Mouse (Mus musculus): Measurements from ENCODE around the gene Zfp28.
A peak's percentile ranks its signal among the peaks of the same experiment; 100 is the strongest.
"Not testable (repeated sequence)": the region's sequence is repeated elsewhere in the genome, so short reads cannot be mapped to it uniquely, and the experiment has no call there.

Zfp28 gene

DNA sequence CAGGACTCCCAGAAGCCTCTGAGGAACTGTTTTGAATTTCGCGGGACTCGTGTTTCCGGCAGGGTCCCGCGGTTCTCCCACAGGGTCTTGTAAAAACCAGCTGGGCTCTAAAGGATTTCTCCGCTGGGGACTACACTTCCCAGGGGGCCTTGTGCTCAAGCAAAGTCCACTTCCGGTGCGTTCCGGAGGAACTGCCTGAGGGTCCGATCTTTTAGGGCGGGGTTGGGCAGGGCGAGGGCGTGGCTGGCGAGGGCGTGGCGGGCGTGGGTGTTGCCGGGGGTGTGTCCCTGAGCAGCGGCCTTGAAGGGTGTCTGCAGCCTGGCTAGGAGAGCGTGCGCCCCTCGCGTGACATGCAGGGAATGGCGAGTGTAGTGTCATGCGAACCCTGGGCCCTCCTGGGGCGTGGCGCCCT, at the start of gene Zfp28:
Gene Zfp28 (plus strand): TSS at position 252 of the 412 bp plus-strand sequence.
- peak; percentile 98 for DNase-seq

DNA sequence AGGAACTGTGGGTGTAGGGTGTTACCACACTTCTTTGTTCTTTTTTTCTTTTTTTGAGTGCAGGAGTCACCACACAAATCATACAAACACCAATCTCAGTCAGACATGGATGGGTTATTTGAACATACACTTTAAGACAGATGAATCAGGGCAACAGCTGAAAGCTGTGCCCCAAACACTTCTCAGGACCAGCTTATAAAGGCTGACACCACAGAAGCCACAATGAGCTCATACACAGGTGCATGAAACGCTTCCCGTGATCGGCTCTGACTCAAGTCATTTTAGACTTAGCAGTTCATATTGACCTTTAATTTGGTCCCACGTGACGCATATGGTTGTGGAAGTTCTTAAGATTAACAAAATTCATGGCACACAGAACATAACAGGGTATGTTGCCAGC, 43.2 kb upstream of the Zfp28 start:
- DNase-seq: no peak

DNA sequence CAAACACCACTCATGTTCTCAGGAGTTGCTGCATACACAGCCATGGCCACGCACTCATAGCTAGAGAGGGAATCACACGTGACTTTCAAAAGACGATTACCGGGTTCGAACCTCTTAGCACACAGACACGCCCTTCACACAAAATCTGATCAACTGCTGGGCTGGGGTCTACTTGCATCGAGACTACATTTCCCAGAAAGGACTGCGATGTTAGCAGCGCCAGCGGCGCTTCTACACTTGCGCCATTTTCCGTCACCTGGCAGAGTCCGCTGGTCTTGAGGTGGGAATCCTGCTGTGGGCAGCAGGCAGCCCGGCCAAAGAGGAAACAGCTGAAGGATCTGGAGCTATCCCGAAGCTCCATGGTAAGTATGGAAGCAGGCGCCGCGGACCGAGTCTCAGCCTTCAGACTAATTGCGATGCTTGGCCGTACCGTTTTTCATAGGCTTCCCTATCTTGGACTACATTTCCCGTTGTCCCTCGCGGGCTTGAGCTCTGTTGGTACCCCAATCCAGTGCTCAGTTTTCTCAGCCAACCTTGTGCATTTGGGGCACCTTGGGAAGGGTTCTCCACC, 39.5 kb upstream of the Zfp28 start, which contains the start of gene Gm3854:
Gene Gm3854 (plus strand): TSS at position 259 of the 571 bp plus-strand sequence.
- DNase-seq: peak; percentile 64 to 73

DNA sequence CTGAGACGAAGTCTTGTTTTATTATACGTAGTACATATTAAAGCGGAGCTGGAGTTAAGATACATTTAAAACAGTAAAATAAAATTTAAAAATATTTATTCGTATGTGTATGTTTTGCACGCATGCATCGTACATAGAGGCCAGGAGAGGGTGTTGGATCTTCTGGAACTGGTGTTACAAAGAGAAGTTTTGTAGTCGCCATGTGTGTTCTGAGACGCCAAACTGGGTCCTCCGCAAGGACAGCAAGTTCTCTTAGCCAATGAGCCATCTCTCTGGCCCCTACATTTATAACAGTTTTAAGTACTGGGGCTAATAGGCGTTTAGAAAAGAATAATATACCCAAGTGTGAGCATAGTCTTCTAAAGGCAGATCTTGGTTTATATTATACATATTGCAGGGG, 39.0 kb upstream of the Zfp28 start:
- no peak for DNase-seq

DNA sequence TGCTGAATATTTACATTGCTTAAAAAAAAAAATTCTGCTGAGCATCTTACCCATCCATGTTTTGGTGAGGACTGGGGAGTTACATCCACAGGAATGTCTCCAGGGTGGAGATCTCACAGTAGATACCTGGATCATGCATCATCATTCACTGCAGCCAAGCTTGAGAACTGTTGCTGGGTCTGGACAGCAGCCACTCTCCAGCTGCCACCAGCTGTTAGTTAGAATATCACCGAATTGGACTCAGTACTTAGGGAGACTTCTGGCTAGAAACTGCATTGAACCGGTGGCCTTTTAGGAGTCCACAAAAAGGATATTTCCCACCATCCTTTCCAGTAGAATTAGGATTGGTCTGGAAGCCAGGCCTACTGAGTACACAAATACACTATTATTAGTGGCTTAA, 25.0 kb upstream of the Zfp28 start:
- DNase-seq: peak; percentile 8

DNA sequence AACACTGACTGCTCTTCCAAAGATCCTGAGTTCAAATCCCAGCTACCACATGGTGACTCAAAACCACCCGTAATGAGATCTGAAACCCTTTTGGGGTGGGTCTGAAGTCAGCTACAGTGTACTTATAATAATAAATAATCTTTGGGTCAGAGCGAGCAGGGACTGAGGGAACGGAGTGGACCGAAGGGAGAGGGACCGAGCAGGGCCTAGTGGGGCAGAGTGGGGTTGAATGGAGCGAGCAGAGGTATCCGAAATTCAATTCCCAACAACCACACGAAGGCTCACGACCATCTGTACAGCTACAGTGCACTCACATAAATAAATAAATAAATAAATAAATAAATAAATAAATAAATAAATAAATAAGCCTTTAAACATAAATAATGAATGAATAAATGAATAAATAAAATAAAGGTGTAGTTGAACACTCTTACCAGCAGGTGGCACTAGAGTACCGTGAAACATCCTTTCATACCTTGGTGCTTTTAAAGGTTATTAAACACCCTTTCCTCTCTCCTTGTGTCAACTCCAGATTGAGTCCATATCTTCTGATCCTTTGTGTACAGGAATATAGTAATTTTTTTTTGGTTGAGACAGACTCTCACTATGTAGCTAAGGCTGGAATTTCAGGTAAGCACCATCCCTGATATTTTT, 24.0 kb upstream of the Zfp28 start:
- peak in 1 of 2 experiments; percentile 2 for DNase-seq

DNA sequence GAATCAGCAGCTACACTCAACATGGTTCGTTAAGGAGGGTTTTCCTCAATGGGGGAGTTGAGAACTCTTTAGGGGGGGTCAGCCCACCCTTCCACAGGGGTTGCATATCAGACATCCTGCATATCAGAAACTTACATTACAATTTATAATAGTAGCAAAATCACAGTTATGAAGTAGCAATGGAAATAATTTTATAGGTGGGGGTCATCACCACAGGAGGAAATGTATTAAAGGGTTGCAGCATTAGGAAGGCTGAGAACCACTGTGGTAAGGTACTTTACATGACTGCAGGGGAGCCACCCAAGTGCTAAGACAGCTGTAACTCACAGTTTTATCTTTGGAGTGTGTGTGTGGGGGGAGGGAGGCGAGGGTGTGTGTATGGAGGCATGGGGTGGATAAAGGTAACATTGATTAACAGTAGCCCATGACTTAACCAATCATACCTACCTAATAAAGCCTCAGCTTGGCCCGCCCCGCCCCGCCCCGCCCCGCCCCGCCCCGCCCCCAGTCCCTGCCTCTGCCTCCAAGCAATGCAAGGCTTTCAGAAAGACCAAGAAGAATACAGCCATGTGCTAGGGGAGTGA, 22.5 kb upstream of the Zfp28 start:
- no peak for DNase-seq

DNA sequence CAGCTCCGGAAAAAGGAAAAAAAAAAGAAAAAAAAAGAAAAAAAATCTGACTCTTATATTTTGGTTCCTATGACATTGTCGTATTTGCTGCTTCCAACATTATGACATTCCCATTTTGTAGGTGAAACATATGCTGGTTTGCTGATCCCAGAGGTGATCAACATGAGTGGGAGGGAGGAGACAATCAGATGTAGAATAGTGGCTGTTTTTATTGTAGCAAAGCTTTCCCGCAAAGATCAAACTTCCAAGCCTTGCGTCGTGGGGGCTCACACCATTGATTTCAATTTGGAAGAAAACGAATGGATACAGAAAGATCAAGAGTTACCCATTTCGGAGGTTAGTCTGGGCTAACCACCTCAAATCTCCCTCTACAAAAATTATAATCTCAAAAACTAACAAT, 21.3 kb upstream of the Zfp28 start:
- DNase-seq: no peak

DNA sequence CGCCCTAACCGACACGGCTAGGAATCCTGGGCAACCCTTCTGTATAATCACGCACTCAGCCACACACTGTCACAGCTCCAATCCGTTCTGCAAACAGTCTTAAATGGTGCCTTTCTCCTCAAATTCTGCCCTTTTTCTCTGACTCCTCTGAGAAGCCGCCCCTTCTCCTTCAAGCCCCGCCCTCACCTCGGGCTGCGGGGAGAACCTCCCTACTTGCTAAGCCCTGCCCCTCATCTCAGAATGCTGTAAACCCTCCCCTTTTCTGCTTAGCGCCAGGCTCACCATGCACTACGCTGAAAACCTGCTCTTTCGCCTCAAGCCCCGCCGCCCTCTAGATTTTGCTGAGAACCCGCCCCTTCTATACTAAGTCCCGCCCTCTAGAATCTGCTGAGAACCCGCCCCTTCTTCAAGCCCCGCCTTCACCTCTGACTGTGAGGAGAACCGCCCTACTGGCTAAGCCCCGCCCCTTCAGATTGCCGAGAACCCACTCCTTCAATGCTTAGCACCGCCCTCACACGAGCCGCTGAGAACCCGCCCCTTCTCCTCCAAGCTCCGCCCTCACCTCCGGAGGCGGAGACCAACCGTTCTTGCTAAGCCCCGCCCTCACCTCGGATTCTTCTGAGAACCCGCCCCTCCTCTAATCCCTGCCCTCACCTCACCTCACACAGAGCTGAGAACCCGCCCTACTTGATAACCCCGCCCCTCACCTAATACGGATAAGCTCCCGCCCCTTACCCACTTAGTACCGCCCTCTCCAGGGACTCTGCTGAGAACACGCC, 20.6 kb upstream of the Zfp28 start:
- peak; percentile 100 for DNase-seq

DNA sequence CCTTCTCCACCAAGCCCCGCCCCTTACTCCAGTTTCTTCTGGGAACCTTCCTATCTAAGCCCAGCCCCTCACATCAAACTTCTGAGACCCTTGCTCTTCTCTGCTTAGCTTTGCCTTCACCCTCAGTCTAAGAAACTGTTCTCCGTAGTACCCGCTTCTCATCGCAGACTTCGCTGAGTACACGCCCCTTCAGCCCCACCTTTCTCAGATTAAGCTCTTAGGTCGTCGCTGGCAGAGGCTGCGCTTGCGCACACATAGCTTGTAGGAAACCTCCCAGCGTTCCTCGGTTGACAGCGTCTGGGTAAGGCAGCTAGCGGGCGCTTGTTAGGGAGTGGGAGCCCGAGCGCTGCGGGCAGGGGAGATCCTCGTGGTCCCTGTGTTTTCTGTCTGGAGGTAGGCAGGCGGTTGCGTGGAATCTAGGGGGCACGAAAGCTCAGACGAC, 20.0 kb upstream of the Zfp28 start, which contains the start of gene Zfp78:
Gene Zfp78 (plus strand): TSS at position 234 of the 442 bp plus-strand sequence.
- DNase-seq: peak in 1 of 2 experiments; percentile 92

DNA sequence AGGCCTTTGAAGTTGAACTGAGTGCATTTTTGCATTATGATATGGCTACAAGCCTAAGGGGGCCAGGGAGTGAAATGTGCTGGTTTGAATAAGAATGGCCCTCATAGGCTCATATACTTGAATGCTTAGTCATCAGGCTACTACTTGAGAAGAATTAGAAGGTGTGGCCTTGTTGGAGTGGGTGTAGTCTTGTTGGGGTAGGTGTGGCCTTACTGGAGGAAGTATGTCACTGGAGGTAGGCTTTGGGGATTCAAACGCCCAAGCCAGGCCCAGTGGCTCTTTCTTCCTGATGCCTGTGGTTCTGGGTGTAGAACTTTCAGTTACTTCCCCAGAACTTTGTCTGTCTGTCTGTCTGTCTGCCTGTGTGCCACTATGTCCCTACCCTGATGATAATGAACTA, 18.3 kb upstream of the Zfp28 start:
- DNase-seq: no peak

DNA sequence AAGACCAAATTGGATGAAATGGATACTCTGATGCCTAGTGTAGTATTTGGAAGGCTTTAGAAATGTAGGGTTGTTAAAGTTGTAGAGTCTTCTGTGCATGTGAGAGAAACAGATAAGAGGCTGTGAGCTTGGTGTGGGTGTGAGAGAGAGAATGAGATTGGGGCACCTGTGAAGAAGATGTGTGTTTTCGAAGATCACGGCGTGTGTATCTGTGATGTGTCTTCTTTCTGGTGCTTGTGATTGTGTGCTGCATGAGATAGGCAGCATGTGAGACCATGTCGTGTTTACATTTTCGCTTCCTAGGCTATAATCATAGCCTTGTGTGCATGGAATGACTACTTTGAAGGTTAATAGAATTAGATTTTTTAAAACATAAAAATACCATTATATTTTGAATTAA, 15.9 kb upstream of the Zfp28 start:
- no peak for DNase-seq

DNA sequence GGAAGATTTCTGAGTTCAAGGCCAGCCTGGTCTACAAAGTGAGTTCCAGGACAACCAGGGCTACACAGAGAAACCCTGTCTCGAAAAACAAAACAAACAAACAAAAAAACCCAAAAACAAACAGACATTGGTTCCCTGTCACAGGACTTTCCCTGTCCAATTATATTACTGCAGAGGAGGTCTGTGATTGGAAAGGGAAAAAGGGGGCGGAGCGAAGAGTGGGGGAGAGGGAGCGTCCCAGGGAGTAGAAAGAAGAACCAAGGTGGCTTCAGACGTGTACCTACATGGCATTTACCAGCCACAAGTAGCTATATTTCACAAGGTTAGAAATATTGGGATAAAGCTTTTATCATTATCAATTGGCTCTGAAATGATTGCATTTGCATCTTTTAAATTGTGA, 14.9 kb upstream of the Zfp28 start:
- DNase-seq: not testable (repeated sequence)

DNA sequence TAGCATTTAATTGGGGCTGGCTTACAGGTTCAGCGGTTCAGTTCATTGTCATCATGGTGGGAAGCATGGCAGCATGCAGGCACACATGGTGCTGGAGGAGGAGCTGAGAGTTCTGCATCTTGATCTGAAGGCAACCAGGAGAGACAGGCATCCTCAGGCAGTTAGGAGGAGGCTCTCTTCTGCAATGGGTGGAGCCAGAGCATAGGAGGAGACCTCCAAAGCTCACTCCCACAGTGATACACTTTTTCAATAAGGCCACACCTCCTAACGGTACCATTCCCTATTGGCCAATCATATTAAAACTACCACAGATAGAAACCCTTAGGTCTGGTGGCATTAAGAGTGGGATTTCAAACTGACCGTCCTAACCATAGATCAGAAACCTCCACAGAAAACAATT, 13.6 kb upstream of the Zfp28 start:
- no peak for DNase-seq

DNA sequence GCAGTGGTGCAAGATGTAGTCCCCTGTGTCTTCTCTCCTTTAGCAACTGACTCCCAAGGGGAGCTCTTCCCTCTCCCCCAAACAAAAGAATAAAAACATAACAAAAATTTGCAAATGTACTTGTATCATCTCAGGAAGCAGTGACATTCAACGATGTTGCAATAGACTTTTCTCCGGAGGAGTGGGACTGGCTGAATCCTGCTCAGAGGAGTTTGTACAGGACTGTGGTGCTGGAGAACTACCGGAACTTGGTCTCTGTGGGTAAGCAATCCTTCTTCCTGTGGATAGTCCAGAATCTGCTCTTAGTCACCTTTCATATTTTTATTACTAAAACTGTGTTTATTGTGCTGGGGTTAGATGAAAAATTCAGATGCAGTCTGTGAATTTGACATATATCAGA, 10.1 kb upstream of the Zfp28 start:
- no peak for DNase-seq

DNA sequence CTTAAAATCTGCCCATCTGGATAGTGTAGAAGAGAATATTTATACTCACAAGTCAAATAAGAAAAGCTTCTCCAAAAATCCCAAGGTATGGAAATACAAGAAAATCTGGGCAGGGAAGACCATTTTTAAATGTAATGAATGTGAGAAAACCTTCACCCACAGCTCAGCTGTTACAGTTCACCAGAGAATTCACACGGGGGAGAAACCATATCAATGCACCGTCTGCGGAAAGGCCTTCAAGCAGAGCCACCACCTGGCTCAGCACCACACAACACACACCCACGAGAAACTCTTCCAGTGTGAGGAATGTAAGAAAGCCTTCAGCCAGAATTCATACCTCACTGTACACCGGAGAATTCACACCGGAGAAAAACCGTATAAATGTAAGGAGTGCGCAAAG, 4.7 kb upstream of the Zfp28 start:
- no peak for DNase-seq

DNA sequence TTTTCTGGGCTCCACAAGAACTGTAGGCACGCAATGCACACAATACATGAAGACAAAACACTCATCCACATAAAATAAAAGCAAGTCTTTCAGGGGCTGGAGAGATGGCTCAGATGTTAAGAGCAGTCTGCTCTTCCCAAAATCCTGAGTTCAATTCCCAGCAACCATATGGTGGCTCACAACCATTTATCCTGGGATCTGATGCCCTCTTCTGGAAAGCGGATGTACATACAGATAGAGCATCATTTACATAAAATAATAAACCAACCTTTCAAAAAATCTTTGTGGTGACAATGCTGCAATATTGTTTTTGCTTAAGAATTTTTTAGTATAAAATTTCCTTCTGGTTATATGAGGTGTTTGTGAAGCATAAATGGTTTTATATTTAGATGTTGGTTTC, 1.7 kb upstream of the Zfp28 start:
- no peak for DNase-seq

DNA sequence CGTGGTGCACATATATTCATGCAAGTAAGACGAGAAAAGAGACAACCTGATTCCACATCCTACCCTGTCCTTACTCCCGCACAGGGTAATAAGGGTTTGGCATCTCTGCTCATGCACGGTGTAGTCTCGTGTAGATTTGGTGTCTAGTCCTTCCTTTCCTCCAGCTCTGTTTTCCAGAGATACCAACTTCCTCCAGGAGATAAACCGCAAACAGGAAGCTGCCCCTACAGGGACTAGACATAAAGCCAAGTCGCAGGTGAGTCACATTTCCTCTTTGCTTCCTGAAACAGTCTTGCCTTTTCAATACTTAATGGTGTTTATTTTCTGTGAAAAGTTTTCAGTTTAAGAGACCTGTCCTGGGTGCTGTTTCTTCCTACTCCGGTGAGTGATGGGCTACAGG, 916 bp downstream of the Zfp28 start:
- DNase-seq: no peak

DNA sequence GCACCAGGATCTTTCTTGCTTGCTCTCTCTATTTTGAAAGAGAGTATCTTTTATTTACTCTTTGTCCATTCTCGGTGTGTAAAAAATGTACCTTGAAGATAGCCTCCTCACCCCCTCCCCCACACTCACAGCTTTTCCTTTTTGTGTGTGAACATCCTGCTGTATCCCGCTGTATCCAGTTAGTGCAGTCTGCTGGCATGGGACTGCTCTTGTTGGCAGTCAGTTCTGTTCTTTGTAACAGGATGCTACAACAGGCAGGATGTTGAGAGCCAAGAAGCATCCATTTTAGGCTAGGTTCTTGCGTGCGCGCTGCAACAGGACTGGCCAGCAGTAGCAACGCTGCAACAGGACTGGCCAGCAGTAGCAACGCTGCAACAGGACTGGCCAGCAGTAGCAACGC, 3.9 kb downstream of the Zfp28 start:
- peak in 1 of 2 experiments; percentile 10 for DNase-seq

DNA sequence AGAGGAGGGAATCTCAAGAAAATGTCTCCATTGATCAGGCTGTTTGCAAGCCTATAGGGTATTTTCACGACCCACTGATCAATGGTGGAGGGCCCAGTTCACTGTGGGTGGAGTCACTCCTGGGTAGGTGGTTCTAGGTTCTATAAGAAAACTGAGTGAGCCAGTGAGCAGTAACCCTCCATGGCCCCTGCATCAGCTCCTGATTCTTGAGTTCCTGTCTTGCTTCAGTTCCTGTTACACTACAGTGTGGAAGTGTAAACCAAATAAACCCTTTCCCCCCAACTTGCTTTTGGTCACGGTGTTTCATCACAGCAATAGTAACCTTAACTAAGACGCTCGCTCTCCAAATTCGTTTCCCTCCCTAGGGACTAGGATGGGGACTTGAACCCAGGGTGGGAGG, 5.9 kb downstream of the Zfp28 start:
- no peak for DNase-seq

DNA sequence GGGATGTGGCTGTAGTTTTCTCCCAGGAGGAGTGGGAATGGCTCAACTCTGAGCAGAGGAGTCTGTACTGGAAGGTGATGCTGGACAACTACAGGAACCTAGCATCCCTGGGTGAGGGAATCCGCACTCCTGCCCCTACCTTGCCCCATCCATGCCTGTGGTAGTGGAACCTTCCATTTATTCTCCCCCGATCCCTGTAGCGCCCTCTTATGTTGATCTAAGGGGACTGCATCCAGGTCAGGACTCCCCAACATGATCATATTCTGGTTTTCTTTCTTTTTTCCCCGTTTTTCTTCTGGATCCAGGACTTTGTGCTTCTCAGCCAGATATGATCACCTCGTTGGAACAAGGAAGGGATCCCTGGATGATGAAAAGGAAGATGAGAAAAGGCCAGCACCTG, 6.4 kb downstream of the Zfp28 start:
- DNase-seq: no peak

DNA sequence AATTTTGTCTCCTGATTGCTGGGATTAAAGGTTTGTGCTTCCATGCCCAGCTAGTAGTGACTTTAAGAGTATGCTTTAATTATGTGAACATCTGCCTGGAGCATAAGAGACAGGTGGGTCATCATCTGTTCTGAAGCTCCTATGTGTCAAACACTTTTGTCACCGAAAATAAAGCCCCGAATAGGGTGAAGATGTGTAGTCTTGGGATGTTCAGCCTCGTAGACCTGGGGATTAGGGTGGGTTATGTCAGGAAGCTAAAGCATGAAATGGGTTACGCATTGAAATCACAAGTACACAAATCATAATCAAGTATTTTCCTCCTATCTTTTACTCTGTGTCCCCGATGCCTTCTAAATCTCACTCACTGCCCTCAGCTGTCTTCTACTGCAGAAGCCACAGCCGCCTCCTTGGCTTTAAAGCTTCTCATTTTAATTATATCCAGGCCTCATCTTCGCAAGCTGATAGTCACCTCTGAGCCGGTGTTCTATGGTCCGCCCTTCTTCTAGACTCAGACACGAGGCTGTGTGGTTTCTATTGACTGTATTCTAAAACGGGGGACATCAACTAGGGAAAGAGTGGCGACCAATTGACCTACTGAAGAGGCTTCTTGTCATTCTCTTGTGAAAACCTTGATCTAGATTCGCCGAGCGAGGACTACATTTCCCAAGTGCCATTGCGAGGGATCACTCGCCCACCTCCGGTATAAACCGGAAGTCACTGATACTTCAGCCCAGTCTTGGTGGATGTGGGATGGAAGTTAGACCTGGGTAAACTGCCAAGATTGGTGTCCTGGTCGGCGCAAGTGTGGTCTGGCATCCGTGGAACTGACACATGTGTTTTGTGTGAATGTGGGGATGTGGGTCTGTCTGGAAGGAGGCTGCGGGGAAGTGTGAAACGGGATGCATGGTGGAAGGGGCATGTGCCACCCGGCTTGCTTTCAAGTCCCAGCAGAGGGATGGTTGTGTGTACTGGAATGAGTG, 15.2 kb downstream of the Zfp28 start, which contains the start of gene Smim17:
Gene Smim17 (plus strand): TSS at position 720 of the 980 bp plus-strand sequence.
- DNase-seq: peak; percentile 65 to 69
